Mouse (Mus musculus): ENCODE data around the gene Serpinb9f. TPM values are rescaled to one million over a fixed set of nuclear protein-coding genes. Genes with fewer than 3 reads are reported as not detected.
"Not testable (repeated sequence)": the region's sequence is repeated elsewhere in the genome, so short reads cannot be mapped to it uniquely, and the experiment has no call there.

Serpinb9f gene
- not detected in 2 replicates for polyA plus RNA-seq (2015; fragmentation: Nextera tagmentation; extraction: Ambion mirVana)

DNA sequence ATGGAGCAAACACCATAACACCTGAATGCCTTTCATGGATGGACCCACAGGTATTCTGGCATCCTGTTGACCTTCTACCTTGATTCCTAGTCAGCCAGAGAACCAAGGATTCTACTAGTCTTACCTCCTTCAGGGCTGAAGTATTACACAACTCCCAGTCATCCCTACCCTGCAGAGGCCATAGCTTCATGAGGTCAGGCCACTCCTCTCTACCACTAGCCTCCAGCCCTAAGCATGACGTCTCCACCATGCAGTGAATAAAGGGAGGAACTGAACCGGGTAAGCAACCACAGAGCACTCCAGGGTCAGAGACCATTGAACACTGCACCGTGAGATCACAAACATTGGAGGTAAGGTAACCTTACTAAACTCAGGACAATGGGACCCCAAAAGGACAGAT, at the start of gene Serpinb9f:
TSS of gene Serpinb9f (plus strand) at position 301 of the 400 bp plus-strand sequence.
- H3K4me1 ChIP-seq (replicated peaks); H3K27ac ChIP-seq; H3K9me3 ChIP-seq; H3K4me2 ChIP-seq; H3K36me3 ChIP-seq; H3K27me3 ChIP-seq; ATAC-seq (ENCODE audit: low FRiP score); H3K4me3 ChIP-seq; H3K9ac ChIP-seq: not testable (repeated sequence)
- 79% methylated on average over 3 of the region's 3 CpGs for WGBS

DNA sequence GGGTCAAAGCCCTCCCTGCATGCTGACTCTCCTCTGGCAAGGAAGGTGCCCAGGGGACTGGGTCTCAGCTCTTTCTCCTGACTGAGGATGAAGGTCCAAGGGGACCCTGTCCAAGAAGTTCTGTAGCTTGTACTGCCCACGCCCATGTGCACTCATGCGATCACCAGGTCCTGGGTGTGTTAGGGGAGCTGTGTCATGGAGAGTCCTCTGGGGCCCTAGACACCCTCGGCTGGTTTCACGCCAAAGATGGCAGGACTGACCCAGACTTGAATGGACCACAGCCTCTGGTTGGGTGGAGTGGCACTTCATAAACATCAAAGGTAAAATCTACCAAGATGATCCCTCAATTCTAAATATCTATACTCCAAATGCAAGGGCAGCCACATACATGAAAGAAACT, 15.2 kb upstream of the Serpinb9f start:
- 91% methylated on average over 4 of the region's 4 CpGs for WGBS
- H3K27ac ChIP-seq; H3K4me2 ChIP-seq; H3K36me3 ChIP-seq; ATAC-seq (ENCODE audit: low FRiP score); H3K9ac ChIP-seq; H3K4me1 ChIP-seq (replicated peaks); H3K9me3 ChIP-seq; H3K4me3 ChIP-seq; H3K27me3 ChIP-seq: not testable (repeated sequence)

DNA sequence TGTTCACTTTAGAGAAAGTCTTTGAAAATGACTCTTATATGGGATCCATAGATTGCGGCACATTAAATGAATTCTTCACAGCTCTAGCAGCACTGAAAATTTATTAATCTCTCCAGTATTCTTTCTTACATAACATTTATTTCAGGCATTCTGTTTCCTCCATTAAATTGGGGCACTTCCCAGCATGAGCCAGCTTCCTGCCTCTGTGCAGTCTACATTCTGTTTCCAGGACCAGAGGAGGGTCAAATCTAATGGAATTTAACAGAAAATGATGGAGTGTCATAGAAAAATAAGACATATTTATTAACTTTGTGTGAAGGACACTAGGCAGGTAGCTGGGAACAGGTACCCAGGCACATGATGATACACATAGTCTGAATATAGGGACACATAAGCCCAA, 32.8 kb downstream of the Serpinb9f start:
- H3K27me3 ChIP-seq; H3K27ac ChIP-seq; H3K9ac ChIP-seq; H3K9me3 ChIP-seq; ATAC-seq (ENCODE audit: low FRiP score); H3K36me3 ChIP-seq; H3K4me1 ChIP-seq (replicated peaks); H3K4me3 ChIP-seq; H3K4me2 ChIP-seq: not testable (repeated sequence)
- 81% methylated on average over 1 of the region's 1 CpGs for whole genome bisulfite sequencing

Other genes starting within 250 kb of the Serpinb9f start
- gene Serpinb1b, start 245.5 kb upstream of the Serpinb9f start, polyA plus RNA-seq (2015; fragmentation: Nextera tagmentation; extraction: Ambion mirVana), result 10.9 and 14.4 TPM in 2 replicates
- not detected in 2 replicates for gene Serpinb9c, start 164.3 kb upstream of the Serpinb9f start, polyA plus RNA-seq (2015; fragmentation: Nextera tagmentation; extraction: Ambion mirVana)
- gene Serpinb9d, start 131.1 kb upstream of the Serpinb9f start, polyA plus RNA-seq (2015; fragmentation: Nextera tagmentation; extraction: Ambion mirVana), result not detected in 2 replicates
- gene Serpinb9e, start 74.5 kb upstream of the Serpinb9f start, polyA plus RNA-seq (2015; fragmentation: Nextera tagmentation; extraction: Ambion mirVana), result not detected in 2 replicates
- not detected in 2 replicates for gene Gm11397, start 71.7 kb downstream of the Serpinb9f start, polyA plus RNA-seq (2015; fragmentation: Nextera tagmentation; extraction: Ambion mirVana)
- not detected in 2 replicates for gene Serpinb9g, start 160.7 kb downstream of the Serpinb9f start, polyA plus RNA-seq (2015; fragmentation: Nextera tagmentation; extraction: Ambion mirVana)